Mouse (Mus musculus) layer of hippocampus, adult 18-20 months (tissue): ENCODE results near the gene Mbnl1. TPM values are rescaled to one million over a fixed set of nuclear protein-coding genes. Genes with fewer than 3 reads are reported as not detected.
A peak's percentile ranks its signal among the peaks of the same experiment; 100 is the strongest.
"Not testable (repeated sequence)": the region's sequence is repeated elsewhere in the genome, so short reads cannot be mapped to it uniquely, and the experiment has no call there.

Experiments
- DNase-seq, 2 experiments: peaks; one replicate each; pipeline ENCODE4 v3.0.0; 2022; ENCODE audit warnings: low spot score in 2 of 2
- long read RNA-seq: library from polyadenylated mRNA; stranded (forward); transcript quantifications from one replicate; pipeline ENCODE4 v2.0.0, GENCODE M21; 2021
- total RNA-seq, 2 experiments: library from RNA; stranded (reverse); gene quantifications; 2 replicates each; pipeline ENCODE4 v1.2.3; 2021

Gene Mbnl1
- 100 to 1,000 TPM; 137 to 141 TPM for total RNA-seq
- long read RNA-seq, full-length matches to known transcripts, result 5 of 29 reads
- long read RNA-seq, partial matches to known transcripts, result 7 of 29 reads
- long read RNA-seq, other reads (novel, unspliced or antisense), result 17 of 29 reads

- no peak for DNase-seq
Observed at GRCm38 (mm10) chr3:60472681-60473177, at the start of gene Mbnl1. Gene Mbnl1, plus strand, starts transcription at chr3:60472830.

- no peak for DNase-seq
Observed at GRCm38 (mm10) chr3:60424148-60424547, 48.5 kb upstream of the Mbnl1 start.

GRCm38 (mm10) chr3:60429049-60429448, 43.6 kb upstream of the Mbnl1 start:
- DNase-seq, result no peak

GRCm38 (mm10) chr3:60437254-60437653, 35.4 kb upstream of the Mbnl1 start:
- DNase-seq, result no peak

- peak in 1 of 2 experiments; percentile 11 for DNase-seq
Observed at GRCm38 (mm10) chr3:60437678-60438232, 34.9 kb upstream of the Mbnl1 start.

- no peak for DNase-seq
Observed at GRCm38 (mm10) chr3:60438715-60439114, 33.9 kb upstream of the Mbnl1 start.

- DNase-seq, result no peak
Observed at GRCm38 (mm10) chr3:60461828-60462521, 10.7 kb upstream of the Mbnl1 start.

- not testable (repeated sequence) for DNase-seq
Observed at GRCm38 (mm10) chr3:60468667-60469066, 4.0 kb upstream of the Mbnl1 start.

- not testable (repeated sequence) for DNase-seq
Observed at GRCm38 (mm10) chr3:60469170-60469805, 3.3 kb upstream of the Mbnl1 start.

GRCm38 (mm10) chr3:60472011-60472680, 484 bp upstream of the Mbnl1 start:
- no peak for DNase-seq

GRCm38 (mm10) chr3:60473861-60474653, 1.4 kb downstream of the Mbnl1 start:
- no peak for DNase-seq

GRCm38 (mm10) chr3:60474654-60474972, 2.0 kb downstream of the Mbnl1 start:
- no peak for DNase-seq

GRCm38 (mm10) chr3:60475055-60475454, 2.4 kb downstream of the Mbnl1 start:
- DNase-seq, result no peak

- DNase-seq, result no peak
Observed at GRCm38 (mm10) chr3:60476751-60477255, 4.2 kb downstream of the Mbnl1 start.

GRCm38 (mm10) chr3:60478433-60478832, 5.8 kb downstream of the Mbnl1 start:
- no peak for DNase-seq

- DNase-seq, result no peak
Observed at GRCm38 (mm10) chr3:60480716-60481115, 8.1 kb downstream of the Mbnl1 start.

GRCm38 (mm10) chr3:60481740-60482399, 9.2 kb downstream of the Mbnl1 start:
- DNase-seq, result no peak

GRCm38 (mm10) chr3:60483305-60483704, 10.7 kb downstream of the Mbnl1 start:
- no peak for DNase-seq

GRCm38 (mm10) chr3:60485987-60486712, 13.5 kb downstream of the Mbnl1 start:
- no peak for DNase-seq
